Mouse (Mus musculus): ENCODE measurements at regions not wholly inside any gene's neighbourhood (a gene's known extent, or its start where the extent isn't known, plus 50 kb on each side); places are given as distances from the start of the nearest gene placed in this dataset.

GRCm38 (mm10) chr6:95179993-95180392 is 63.0 kb downstream of the Kbtbd8 start:
- no peak for DNase-seq (ENCODE audit: low spot score)

DNA sequence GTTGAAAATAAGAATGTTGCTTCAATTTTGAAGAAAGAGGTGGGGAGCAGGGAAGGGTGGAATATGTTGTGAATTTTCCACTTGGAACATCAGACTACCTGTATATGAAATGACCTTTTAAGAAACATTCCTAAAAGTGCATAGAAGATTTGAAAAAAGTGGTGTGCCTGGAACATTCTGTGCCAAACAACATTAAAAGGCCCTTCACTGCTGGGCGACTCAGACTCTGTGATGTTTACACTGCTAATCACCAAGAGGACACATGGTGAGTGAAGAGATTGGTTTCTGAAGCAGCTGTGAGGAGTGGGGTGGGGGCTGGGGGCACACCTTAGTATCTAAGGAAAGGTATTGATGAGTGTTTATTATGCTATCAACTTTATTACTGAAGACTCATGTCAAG is 65.2 kb downstream of the Kbtbd8 start:
- no peak for DNase-seq (ENCODE audit: low spot score)

GRCm38 (mm10) chr6:95185074-95185931 is 68.3 kb downstream of the Kbtbd8 start:
- DNase-seq (ENCODE audit: low spot score): no peak

- no peak for DNase-seq (ENCODE audit: low spot score)
These were observed 79.6 kb downstream of the Kbtbd8 start for GRCm38 (mm10) chr6:95196631-95197030.

- DNase-seq (ENCODE audit: low spot score): no peak
These were observed 81.6 kb downstream of the Kbtbd8 start for GRCm38 (mm10) chr6:95198611-95199010.

- DNase-seq (ENCODE audit: low spot score): no peak
These were observed 85.3 kb downstream of the Kbtbd8 start for GRCm38 (mm10) chr6:95202291-95202790.

DNA sequence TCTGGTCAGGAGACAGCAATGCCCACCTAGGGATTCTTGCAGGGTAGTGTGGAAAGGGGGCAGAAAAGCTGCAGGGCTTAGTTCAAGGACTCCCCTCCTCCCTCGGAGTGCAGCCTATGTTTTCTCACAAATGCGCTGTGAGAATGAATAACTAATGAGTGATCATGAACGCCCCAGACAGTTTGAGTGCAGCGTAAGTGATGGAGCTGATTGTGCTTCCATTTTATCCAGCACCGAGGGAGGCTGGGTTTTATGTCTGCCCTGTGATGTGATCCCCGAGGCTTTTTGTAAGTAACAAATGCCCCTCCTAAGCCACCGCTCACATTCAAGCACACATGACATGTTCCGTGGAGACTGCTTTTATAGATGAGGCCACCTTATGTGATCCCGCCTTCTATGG is 85.9 kb downstream of the Kbtbd8 start:
- no peak for DNase-seq (ENCODE audit: low spot score)

DNA sequence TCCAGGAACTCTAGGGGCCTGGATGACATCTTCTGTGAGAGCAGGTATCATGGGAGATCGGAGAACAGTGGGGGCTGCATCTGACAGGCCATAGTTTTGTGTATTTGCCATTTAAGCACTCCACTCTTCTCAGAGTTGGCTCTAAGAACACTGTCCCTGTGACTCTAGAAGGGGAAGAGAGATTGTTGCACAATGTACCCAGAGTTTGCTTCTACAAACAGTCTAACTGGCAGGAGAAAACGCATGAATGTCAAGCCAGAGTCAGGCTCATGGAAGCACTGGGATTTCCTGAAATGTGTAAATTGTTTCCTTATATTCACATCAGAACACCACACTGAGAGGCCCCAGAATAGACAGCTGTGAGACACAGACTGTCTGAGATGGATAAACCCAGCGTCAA is 87.2 kb downstream of the Kbtbd8 start:
- no peak for DNase-seq (ENCODE audit: low spot score)

DNA sequence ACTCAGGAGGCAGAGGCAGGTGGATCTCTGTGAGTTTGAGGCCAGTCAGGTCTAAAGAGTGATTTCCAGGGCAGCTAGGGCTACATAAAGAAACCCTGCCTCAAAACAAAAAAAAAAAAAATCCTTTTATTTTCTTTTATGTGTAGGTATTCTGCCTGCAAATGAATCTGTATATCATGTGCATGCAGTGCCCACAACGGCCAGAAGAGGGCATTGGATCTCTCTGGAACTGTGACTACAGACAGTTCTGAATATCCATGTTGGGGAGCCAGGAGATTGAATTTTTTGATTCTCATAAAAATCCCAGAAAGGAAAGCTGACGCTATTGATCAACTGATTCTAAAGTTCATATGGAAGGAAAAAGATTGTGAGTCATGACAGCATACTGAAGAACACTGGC is 90.0 kb downstream of the Kbtbd8 start:
- DNase-seq (ENCODE audit: low spot score): peak; percentile 50

DNA sequence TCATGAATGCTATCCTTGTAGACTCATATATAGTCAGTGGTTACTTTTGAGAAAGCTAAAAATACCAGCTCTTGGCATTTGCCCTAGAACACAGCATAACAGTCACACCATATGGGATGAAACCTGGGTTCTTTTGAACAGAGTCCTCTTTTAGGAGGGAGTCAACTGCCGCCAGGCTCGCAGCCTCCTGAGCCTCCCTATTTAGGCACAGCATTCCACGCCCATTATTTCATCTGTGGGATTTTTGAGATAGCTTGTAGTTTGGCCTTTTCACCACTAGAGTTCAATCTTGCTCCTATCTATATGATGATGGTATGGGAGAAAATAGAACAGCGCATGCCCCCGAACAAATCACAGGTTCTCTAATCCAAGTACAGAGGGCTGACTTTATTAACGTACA is 100.4 kb downstream of the Kbtbd8 start:
- peak; percentile 72 for DNase-seq (ENCODE audit: low spot score)

DNA sequence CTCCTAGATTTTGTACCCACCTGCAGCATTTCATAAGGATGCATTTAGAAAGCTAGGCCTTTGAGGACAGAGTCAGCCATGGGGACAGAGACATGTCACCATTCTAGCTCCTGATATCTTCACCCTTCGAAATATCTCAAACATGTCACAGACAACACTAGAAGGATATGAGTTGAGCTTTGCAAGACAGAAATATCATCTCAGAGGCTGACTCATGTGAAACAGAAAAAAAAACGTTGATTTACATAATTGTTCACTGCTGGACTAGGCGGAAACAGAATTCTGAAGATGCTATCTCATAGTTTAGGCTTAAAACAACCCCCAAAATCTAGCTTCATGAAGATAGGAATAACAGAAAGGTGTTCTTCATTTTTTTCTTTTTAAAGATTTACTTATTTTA is 101.8 kb downstream of the Kbtbd8 start:
- no peak for DNase-seq (ENCODE audit: low spot score)

GRCm38 (mm10) chr6:95223537-95223936 is 98.4 kb upstream of the Gm10234 start:
- DNase-seq (ENCODE audit: low spot score): peak; percentile 90

DNA sequence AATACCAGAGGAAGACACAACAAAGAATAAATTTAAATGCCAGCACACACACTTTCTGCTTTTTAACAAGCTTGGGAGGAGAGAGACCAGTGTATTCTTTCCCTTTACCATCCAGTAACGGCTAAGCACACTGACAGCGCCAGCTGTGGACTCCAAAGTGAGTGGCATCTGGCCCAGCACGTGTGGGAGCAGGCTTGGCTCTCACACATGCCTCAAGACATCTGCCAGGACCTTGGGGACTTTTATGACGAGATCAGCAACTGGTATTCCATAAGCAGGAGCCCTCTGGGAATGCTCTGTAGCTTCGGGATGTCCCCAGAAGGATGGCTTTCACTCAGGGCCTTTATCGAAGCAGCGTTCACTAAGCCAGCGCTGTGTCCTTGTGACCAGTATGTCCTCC is 92.0 kb upstream of the Gm10234 start:
- no peak for DNase-seq (ENCODE audit: low spot score)

DNA sequence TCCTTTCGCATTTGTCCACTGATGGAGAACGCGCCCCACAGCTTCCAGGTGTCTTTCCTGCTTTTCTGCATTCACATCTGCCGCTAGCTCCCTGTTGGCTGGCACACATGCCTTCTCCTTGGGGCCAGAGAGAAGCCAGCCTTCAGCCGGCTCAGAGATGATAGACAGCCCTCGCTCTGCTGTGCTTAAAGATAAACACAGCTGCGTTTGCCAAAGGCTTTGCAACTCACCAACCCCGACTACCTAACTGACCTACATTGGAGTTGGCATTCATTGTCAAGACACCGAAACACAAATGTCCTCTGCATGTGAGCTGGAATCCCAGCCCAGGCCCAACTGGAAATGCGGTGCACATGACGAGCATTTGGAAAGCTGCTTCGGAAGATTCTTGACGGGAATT is 87.2 kb upstream of the Gm10234 start:
- DNase-seq (ENCODE audit: low spot score): no peak

GRCm38 (mm10) chr6:95243657-95244056 is 78.3 kb upstream of the Gm10234 start:
- DNase-seq (ENCODE audit: low spot score): no peak

DNA sequence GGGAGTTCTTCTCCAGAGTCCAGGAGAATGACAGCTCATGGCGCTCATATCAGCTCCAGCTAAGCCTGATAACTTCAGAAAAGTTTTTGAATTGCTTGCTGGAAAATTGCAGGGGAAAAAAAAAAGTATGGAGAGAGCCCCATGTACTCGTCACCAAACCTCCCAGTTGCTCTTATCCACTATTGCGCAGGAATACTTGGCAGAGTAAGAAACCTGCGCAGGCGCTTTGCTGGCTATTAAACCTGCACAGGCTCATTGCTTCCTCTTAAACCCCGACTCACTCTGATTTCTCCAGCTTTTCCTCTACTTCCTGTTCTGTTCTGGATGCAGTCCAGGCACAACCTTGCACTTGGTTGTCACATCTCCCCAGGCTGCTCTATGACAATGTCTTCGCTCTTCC is 77.0 kb upstream of the Gm10234 start:
- no peak for DNase-seq (ENCODE audit: low spot score)

- no peak for DNase-seq (ENCODE audit: low spot score)
These were observed 65.6 kb upstream of the Gm10234 start for GRCm38 (mm10) chr6:95256303-95256702.

DNA sequence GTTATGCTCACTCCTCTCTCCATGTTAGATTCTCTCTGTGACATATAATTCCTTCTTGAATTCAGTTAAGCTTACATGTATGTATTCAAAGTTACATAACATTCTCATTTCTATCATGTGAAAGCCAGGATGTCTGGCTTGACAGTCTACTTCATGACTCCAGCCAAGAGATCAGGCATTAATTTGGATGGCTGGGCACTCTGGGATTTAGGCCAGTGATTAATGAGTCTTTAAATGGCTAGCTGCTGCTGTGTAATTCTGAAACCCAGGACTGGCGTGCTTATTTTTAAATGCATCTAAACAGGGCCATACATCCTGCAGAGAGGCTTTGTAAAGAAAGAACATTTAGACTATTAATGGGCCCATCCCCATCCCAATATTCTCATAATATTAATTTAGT is 60.9 kb upstream of the Gm10234 start:
- DNase-seq (ENCODE audit: low spot score): no peak

DNA sequence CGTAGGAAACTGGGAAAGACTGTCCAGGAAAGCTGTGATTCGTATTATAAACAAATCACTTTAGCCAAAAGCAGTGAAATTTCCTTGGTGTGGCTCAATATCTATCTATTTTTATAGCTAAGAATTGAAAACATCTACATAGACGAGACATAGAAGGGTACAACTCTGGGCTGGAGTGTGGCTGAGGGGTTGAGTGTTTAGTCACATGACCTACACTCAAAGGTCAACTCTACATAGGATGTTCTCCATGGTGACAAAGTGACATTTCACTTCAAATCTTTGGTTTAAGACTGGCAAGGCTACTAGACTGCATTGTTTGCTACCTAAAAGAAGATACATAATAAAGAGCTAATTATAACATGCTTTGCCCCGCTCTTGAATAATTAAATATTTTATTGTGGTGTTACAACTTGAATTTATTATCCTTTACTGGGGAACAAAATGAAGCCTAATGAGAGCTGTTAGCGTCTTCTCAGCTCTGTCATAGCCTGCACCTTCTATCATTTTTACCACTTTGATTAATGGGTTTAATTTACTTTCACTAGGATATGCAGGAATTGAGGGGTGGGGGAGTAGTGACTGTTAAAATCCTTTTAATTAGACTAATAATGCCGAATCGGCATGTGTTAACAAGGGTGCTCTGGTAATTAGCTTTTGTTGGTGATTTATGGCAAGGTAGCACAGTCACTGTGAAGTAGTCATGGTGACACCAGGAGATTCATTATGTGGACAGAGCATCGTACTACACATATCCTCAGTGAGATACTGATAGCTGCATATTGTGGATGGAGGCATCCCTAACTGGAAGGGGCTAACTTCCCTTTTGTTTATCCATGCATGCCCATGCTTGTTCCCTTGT is 57.7 kb upstream of the Gm10234 start:
- DNase-seq (ENCODE audit: low spot score): no peak

DNA sequence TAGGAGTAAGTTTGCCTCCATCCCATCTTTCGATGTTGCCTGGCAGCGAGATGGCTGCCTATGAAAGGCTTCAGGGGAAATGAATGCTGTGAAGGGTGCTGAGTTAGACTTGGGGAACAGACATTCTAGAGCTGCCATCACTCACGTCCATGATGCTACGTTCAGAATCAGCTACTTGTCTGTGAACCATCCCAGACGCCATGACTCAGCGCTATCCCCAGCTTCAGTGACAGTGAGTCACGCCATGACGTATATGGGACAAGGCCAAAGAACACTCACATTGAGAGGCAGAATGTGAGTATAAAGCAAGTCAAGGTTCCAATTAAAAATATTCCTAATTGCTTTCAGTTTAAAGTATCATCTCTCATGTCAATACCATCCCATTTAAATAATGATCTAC is 52.4 kb upstream of the Gm10234 start:
- no peak for DNase-seq (ENCODE audit: low spot score)

Measured in layer of hippocampus, adult 9-10 months (tissue).